Mouse (Mus musculus) lung, adult 2 months (tissue): Measurements from ENCODE around the gene Olfr1150-ps1. TPM values are rescaled to one million over a fixed set of nuclear protein-coding genes. Genes with fewer than 3 reads are reported as not detected.

Experiments
- DNase-seq: peaks from one replicate; pipeline ENCODE4 v3.0.0; 2022
- H3K4me1 ChIP-seq: fragments of 200-500 bp; 2 replicates; pipeline ENCODE4 v1.6.1; 2011; ENCODE audit warnings: low read length; ENCODE audit not compliant: control insufficient read depth, insufficient read depth
- H3K4me3 ChIP-seq: fragments of 200-500 bp; replicated peaks from 2 replicates; pipeline ENCODE3; 2011; ENCODE audit warnings: low read depth, mild to moderate bottlenecking, control low read depth, low read length; ENCODE audit errors: extremely low read depth
- CTCF ChIP-seq: fragments of 200-500 bp; IDR thresholded peaks from 2 replicates; pipeline ENCODE4 v1.5.1; 2011; ENCODE audit warnings: mild to moderate bottlenecking, low read length, control low read depth; ENCODE audit not compliant: insufficient read depth
- POLR2A ChIP-seq: fragments of 200-500 bp; IDR thresholded peaks from 2 replicates; pipeline ENCODE4 v1.6.1; 2011; ENCODE audit warnings: low read depth, mild to moderate bottlenecking, control low read depth, low read length, borderline replicate concordance; ENCODE audit errors: extremely low read depth
- WGBS: fragments of 180-500 bp; shearing (Covaris S2); methylation state at CpG from one replicate; pipeline ENCODE4 v1.1.7; 2018; 5-methylcytosine and 5-hydroxymethylcytosine counted together
- polyA plus RNA-seq: library from polyadenylated mRNA; depleted of rRNA; stranded (reverse); fragments of >200 nt; gene quantifications from 2 replicates; pipeline ENCODE4 v1.2.3, GENCODE M21; 2012; rRNA removed

The Olfr1150-ps1 gene
- not detected in 2 replicates for polyA plus RNA-seq

- no peak within 1 kb of the TSS for H3K4me3 ChIP-seq
- TF ChIP-seq CTCF (no peak), POLR2A (no peak)
- H3K4me1 ChIP-seq = no peaks in the 10 kb centered on the region
- DNase-seq = no peak
- WGBS = 77% methylated on average over 1 of the region's 1 CpGs
Measured at GRCm38 (mm10) chr2:87843693-87844092, at the start of gene Olfr1150-ps1. TSS of gene Olfr1150-ps1 (plus strand) at chr2:87843993.

GRCm38 (mm10) chr2:87800292-87800691 is 43.5 kb upstream of the Olfr1150-ps1 start, which contains the start of gene Olfr1143:
TSS of gene Olfr1143 (plus strand) at chr2:87800592.
- TF ChIP-seq CTCF (no peak), POLR2A (no peak)
- H3K4me3 ChIP-seq = no peak within 1 kb of the TSS
- DNase-seq = no peak
- H3K4me1 ChIP-seq = no peaks in the 10 kb centered on the region

- Histone ChIP-seq H3K4me3 (no peak within 1 kb of the TSS), H3K4me1 (no peaks in the 10 kb centered on the region)
- TF ChIP-seq CTCF (no peak), POLR2A (no peak)
- 67% methylated on average over 1 of the region's 1 CpGs for WGBS
- no peak for DNase-seq
Measured at GRCm38 (mm10) chr2:87809522-87809921, 34.3 kb upstream of the Olfr1150-ps1 start, which contains the start of gene Olfr1145. TSS of gene Olfr1145 (plus strand) at chr2:87809822.

- WGBS = 88% methylated on average over 1 of the region's 1 CpGs
- TF ChIP-seq POLR2A (no peak), CTCF (no peak)
Measured at GRCm38 (mm10) chr2:87830233-87830632, 13.6 kb upstream of the Olfr1150-ps1 start, which contains the start of gene Olfr1148. TSS of gene Olfr1148 (plus strand) at chr2:87830533.

GRCm38 (mm10) chr2:87855562-87855961 is 11.8 kb downstream of the Olfr1150-ps1 start, which contains the start of gene Olfr1151:
TSS of gene Olfr1151 (plus strand) at chr2:87855862.
- TF ChIP-seq CTCF (no peak), POLR2A (no peak)
- no peak for DNase-seq
- Histone ChIP-seq H3K4me3 (no peak within 1 kb of the TSS), H3K4me1 (no peaks in the 10 kb centered on the region)
- WGBS = 77% methylated on average over 1 of the region's 1 CpGs

More at GRCm38 (mm10) chr2:87830233-87830632, 13.6 kb upstream of the Olfr1150-ps1 start, which contains the start of gene Olfr1148:
- no peaks in the 10 kb centered on the region for H3K4me1 ChIP-seq
- H3K4me3 ChIP-seq = no peak within 1 kb of the TSS
- no peak for DNase-seq

GRCm38 (mm10) chr2:87866192-87866591 is 22.4 kb downstream of the Olfr1150-ps1 start, which contains the start of gene Olfr1152:
TSS of gene Olfr1152 (plus strand) at chr2:87866492.
- H3K4me1 ChIP-seq = no peaks in the 10 kb centered on the region
- DNase-seq = no peak
- TF ChIP-seq POLR2A = no peak
- no peak for TF ChIP-seq CTCF

GRCm38 (mm10) chr2:87894662-87895061 is 50.9 kb downstream of the Olfr1150-ps1 start, which contains the start of gene Olfr1153:
TSS of gene Olfr1153 (plus strand) at chr2:87894962.
- Histone ChIP-seq H3K4me3 (no peak within 1 kb of the TSS), H3K4me1 (no peaks in the 10 kb centered on the region)
- 52% methylated on average over 1 of the region's 1 CpGs for WGBS
- DNase-seq = no peak
- no peak for TF ChIP-seq POLR2A
- TF ChIP-seq CTCF = no peak

More at GRCm38 (mm10) chr2:87866192-87866591, 22.4 kb downstream of the Olfr1150-ps1 start, which contains the start of gene Olfr1152:
- no peak within 1 kb of the TSS for H3K4me3 ChIP-seq

Other genes with a start within 250 kb of the Olfr1150-ps1 start
- not detected in 2 replicates for gene Olfr1130, start 237.8 kb upstream of the Olfr1150-ps1 start, polyA plus RNA-seq
- gene Olfr1131, start 216.9 kb upstream of the Olfr1150-ps1 start, polyA plus RNA-seq = not detected in 2 replicates
- gene Olfr1132, start 206.5 kb upstream of the Olfr1150-ps1 start, polyA plus RNA-seq = not detected in 2 replicates
- not detected in 2 replicates for gene Olfr1133, start 196.6 kb upstream of the Olfr1150-ps1 start, polyA plus RNA-seq
- not detected in 2 replicates for gene Olfr1134, start 185.5 kb upstream of the Olfr1150-ps1 start, polyA plus RNA-seq
- not detected in 2 replicates for gene Olfr1135, start 170.3 kb upstream of the Olfr1150-ps1 start, polyA plus RNA-seq
- not detected in 2 replicates for gene Olfr1136, start 150.0 kb upstream of the Olfr1150-ps1 start, polyA plus RNA-seq
- gene Olfr1137, start 130.8 kb upstream of the Olfr1150-ps1 start, polyA plus RNA-seq = not detected in 2 replicates
- gene Olfr1138, start 104.0 kb upstream of the Olfr1150-ps1 start, polyA plus RNA-seq = not detected in 2 replicates
- not detected in 2 replicates for gene Olfr1140, start 100.2 kb upstream of the Olfr1150-ps1 start, polyA plus RNA-seq
- gene Olfr1141, start 90.0 kb upstream of the Olfr1150-ps1 start, polyA plus RNA-seq = not detected in 2 replicates
- gene Olfr152, start 64.5 kb upstream of the Olfr1150-ps1 start, polyA plus RNA-seq = not detected in 2 replicates
- gene Olfr1143, start 43.4 kb upstream of the Olfr1150-ps1 start, polyA plus RNA-seq = not detected in 2 replicates
- not detected in 2 replicates for gene Olfr1145, start 34.2 kb upstream of the Olfr1150-ps1 start, polyA plus RNA-seq
- not detected in 2 replicates for gene Olfr1148, start 13.5 kb upstream of the Olfr1150-ps1 start, polyA plus RNA-seq
- gene Olfr1151, start 11.9 kb downstream of the Olfr1150-ps1 start, polyA plus RNA-seq = not detected in 2 replicates
- gene Olfr1152, start 22.5 kb downstream of the Olfr1150-ps1 start, polyA plus RNA-seq = not detected in 2 replicates
- not detected in 2 replicates for gene Olfr1153, start 51.0 kb downstream of the Olfr1150-ps1 start, polyA plus RNA-seq
- not detected in 2 replicates for gene Olfr1154, start 61.2 kb downstream of the Olfr1150-ps1 start, polyA plus RNA-seq
- not detected in 2 replicates for gene Olfr1155, start 101.1 kb downstream of the Olfr1150-ps1 start, polyA plus RNA-seq
- gene Olfr1156, start 109.1 kb downstream of the Olfr1150-ps1 start, polyA plus RNA-seq = not detected in 2 replicates
- not detected in 2 replicates for gene Olfr1157, start 124.3 kb downstream of the Olfr1150-ps1 start, polyA plus RNA-seq
- gene Olfr74, start 130.7 kb downstream of the Olfr1150-ps1 start, polyA plus RNA-seq = not detected in 2 replicates
- gene Olfr1158, start 146.1 kb downstream of the Olfr1150-ps1 start, polyA plus RNA-seq = not detected in 2 replicates
- not detected in 2 replicates for gene Olfr1160, start 164.3 kb downstream of the Olfr1150-ps1 start, polyA plus RNA-seq
- not detected in 2 replicates for gene Olfr1161, start 178.8 kb downstream of the Olfr1150-ps1 start, polyA plus RNA-seq
- gene Olfr73, start 193.7 kb downstream of the Olfr1150-ps1 start, polyA plus RNA-seq = not detected in 2 replicates
- gene Olfr1162, start 207.1 kb downstream of the Olfr1150-ps1 start, polyA plus RNA-seq = not detected in 2 replicates
- not detected in 2 replicates for gene Olfr1163, start 227.8 kb downstream of the Olfr1150-ps1 start, polyA plus RNA-seq
- gene Olfr1164, start 250.0 kb downstream of the Olfr1150-ps1 start, polyA plus RNA-seq = not detected in 2 replicates